Mouse (Mus musculus) cerebellum, adult 2 months (tissue): ENCODE data around the gene Prex1.

Experiments
- CTCF ChIP-seq: fragments of 200-500 bp; IDR thresholded peaks from 2 replicates; pipeline ENCODE4 v1.5.1; 2011; ENCODE audit warnings: low read depth, mild to moderate bottlenecking, control low read depth, low read length, moderate library complexity, borderline replicate concordance; ENCODE audit not compliant: insufficient read depth
- POLR2A ChIP-seq: fragments of 200-500 bp; IDR thresholded peaks from 2 replicates; pipeline ENCODE4 v1.6.1; 2011; ENCODE audit warnings: low read length, control low read depth, borderline replicate concordance; ENCODE audit not compliant: insufficient read depth

DNA sequence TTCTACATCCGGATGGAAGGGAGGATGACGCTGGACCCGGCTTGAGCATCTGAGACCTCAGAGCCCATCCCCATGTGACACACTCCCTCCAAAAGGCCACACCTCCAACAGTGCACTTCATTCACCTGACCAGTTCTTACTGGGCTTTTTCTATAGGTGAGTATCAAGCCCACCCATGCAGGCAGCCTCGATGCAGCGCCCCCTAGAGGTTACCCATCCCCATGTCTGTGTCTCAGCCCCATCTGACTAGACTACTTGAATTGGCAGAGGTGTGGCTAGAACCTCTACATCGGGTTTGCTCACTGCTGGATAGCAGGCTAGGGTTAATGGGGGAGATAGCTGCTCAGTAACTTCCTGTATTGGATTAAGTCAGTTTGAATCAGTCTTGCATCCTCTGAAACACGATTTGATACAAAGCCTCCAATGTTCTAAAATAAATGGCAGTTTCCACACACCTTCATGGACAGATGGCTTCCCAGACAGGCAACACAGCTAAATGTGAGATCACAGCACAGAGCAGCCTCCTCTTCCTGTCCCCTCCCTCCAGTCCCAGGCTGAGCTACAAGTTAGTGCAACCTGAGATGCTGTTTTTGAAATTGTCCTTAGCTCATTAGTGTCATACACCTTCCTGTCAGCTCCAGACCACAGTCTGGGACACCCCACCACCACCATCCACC is 168.9 kb downstream of the Prex1 start:
- 0 out of 2 replicates have a peak, but pooled peaks have one; percentile 6 for TF ChIP-seq CTCF
- TF ChIP-seq POLR2A = no peak
